Mouse (Mus musculus) embryonic stem cell, embryonic (primary cell): Measurements from ENCODE around the gene Deup1.

Experiments
- CTCF ChIA-PET, 4 experiments: fragments of 300-600 bp in 2 of 4; fragments of 350-600 bp in 2 of 4; sonication (Branson Sonifier 250); formaldehyde crosslinking; loops; one replicate each; lab custom pipeline; 2022; ENCODE audit warnings: inconsistent platforms in 2 of 4; lab: Charles Lee
- POLR2A ChIA-PET, 4 experiments: fragments of 300-600 bp in 2 of 4; fragments of 350-600 bp in 2 of 4; sonication (Branson Sonifier 250); formaldehyde crosslinking; loops; one replicate each; lab custom pipeline; 2022; ENCODE audit warnings: antibody characterized with exemption in 4 of 4, inconsistent platforms in 1 of 4; lab: Charles Lee

Gene Deup1

GRCm38 (mm10) chr9:15538979-15539533 lies 88.7 kb downstream of the Deup1 start:
- ChIA-PET POLR2A (no interaction called here), CTCF (interaction anchor here in 1 of 4 experiments (0.7 kb wide), 1 partner anchor 14 kb away, joined by 3 read pairs; no protein-coding TSS in a partner anchor)

- ChIA-PET POLR2A (no interaction called here), CTCF (interaction anchor here in 3 of 4 experiments (0.6 to 1.4 kb wide), 5 partner anchors 9 to 314 kb away, joined by 3 to 13 read pairs (median 4); no protein-coding TSS in a partner anchor)
These were observed 90.2 kb downstream of the Deup1 start for GRCm38 (mm10) chr9:15537455-15538048.

GRCm38 (mm10) chr9:15536861-15537426 lies 90.8 kb downstream of the Deup1 start:
- ChIA-PET CTCF (interaction anchor here in 3 of 4 experiments (0.6 to 1.4 kb wide), 4 partner anchors 16 to 315 kb away, joined by 3 to 13 read pairs (median 4); no protein-coding TSS in a partner anchor), POLR2A (interaction anchor here in 1 of 4 experiments (0.9 kb wide), 1 partner anchor 42 kb away, joined by 4 read pairs; no protein-coding TSS in a partner anchor)

GRCm38 (mm10) chr9:15535418-15535817 lies 92.3 kb downstream of the Deup1 start:
- POLR2A ChIA-PET: no interaction called here
- CTCF ChIA-PET: no interaction called here

- POLR2A ChIA-PET: no interaction called here
- CTCF ChIA-PET: interaction anchor here in 1 of 4 experiments (0.6 kb wide), 1 partner anchor 14 kb away, joined by 3 read pairs; no protein-coding TSS in a partner anchor
These were observed 93.6 kb downstream of the Deup1 start for GRCm38 (mm10) chr9:15534110-15534509.

GRCm38 (mm10) chr9:15533336-15534070 lies 94.2 kb downstream of the Deup1 start:
- ChIA-PET CTCF (interaction anchor here in 1 of 4 experiments (0.6 kb wide), 1 partner anchor 13 kb away, joined by 3 read pairs; no protein-coding TSS in a partner anchor), POLR2A (no interaction called here)

- ChIA-PET CTCF (no interaction called here), POLR2A (no interaction called here)
These were observed 96.5 kb downstream of the Deup1 start for GRCm38 (mm10) chr9:15531204-15531603.

GRCm38 (mm10) chr9:15529965-15530320 lies 97.8 kb downstream of the Deup1 start:
- POLR2A ChIA-PET: interaction anchor here in 1 of 4 experiments (0.9 kb wide), 1 partner anchor 95 kb away, joined by 3 read pairs; no protein-coding TSS in a partner anchor
- CTCF ChIA-PET: no interaction called here

- POLR2A ChIA-PET: no interaction called here
- CTCF ChIA-PET: interaction anchor here in 1 of 4 experiments (0.5 to 0.6 kb wide), 2 partner anchors 15 to 59 kb away, joined by 4 to 6 read pairs; no protein-coding TSS in a partner anchor
These were observed 98.3 kb downstream of the Deup1 start for GRCm38 (mm10) chr9:15529275-15529964.

GRCm38 (mm10) chr9:15528368-15528767 lies 99.4 kb downstream of the Deup1 start:
- ChIA-PET CTCF (no interaction called here), POLR2A (no interaction called here)

GRCm38 (mm10) chr9:15527846-15528245 lies 99.9 kb downstream of the Deup1 start:
- ChIA-PET POLR2A (no interaction called here), CTCF (no interaction called here)

GRCm38 (mm10) chr9:15526539-15526938 lies 101.2 kb downstream of the Deup1 start:
- ChIA-PET CTCF (no interaction called here), POLR2A (no interaction called here)

GRCm38 (mm10) chr9:15525246-15525645 lies 102.5 kb downstream of the Deup1 start:
- POLR2A ChIA-PET: interaction anchor here in 1 of 4 experiments (0.9 kb wide), 1 partner anchor 217 kb away, joined by 3 read pairs; no protein-coding TSS in a partner anchor
- CTCF ChIA-PET: no interaction called here

GRCm38 (mm10) chr9:15523646-15524045 lies 104.1 kb downstream of the Deup1 start:
- POLR2A ChIA-PET: no interaction called here
- CTCF ChIA-PET: interaction anchor here in 1 of 4 experiments (0.7 kb wide), 1 partner anchor 74 kb away, joined by 3 read pairs; no protein-coding TSS in a partner anchor

GRCm38 (mm10) chr9:15522887-15523286 lies 104.8 kb downstream of the Deup1 start:
- POLR2A ChIA-PET: no interaction called here
- CTCF ChIA-PET: interaction anchor here in 2 of 4 experiments (0.7 to 1.2 kb wide), 2 partner anchors 40 to 75 kb away, joined by 3 read pairs; no protein-coding TSS in a partner anchor

- ChIA-PET POLR2A (no interaction called here), CTCF (interaction anchor here in 2 of 4 experiments (0.6 to 1.2 kb wide), 2 partner anchors 41 to 924 kb away, joined by 3 read pairs; no protein-coding TSS in a partner anchor)
These were observed 105.4 kb downstream of the Deup1 start for GRCm38 (mm10) chr9:15522348-15522747.

GRCm38 (mm10) chr9:15517979-15518378 lies 109.8 kb downstream of the Deup1 start:
- ChIA-PET CTCF (no interaction called here), POLR2A (interaction anchor here in 1 of 4 experiments (0.5 kb wide), 1 partner anchor 172 kb away, joined by 3 read pairs; no protein-coding TSS in a partner anchor)

GRCm38 (mm10) chr9:15516007-15516406 lies 111.7 kb downstream of the Deup1 start:
- POLR2A ChIA-PET: no interaction called here

More at GRCm38 (mm10) chr9:15516007-15516406, 111.7 kb downstream of the Deup1 start:
- CTCF ChIA-PET: no interaction called here
